ENCODE assay signal across 9 mouse cellular contexts in genomic region chr8:110478576-110478975, GRCm38 (mm10).
DNase-seq lines count a peak whose midpoint lies in the region; ATAC-seq and TF ChIP-seq lines count a peak whose summit lies in the region.
"Had no signal": no experiment of that assay in that cellular context is flagged by ENCODE, and none has a peak within 500 bp of the region (broad histone marks: within the 10 kb centered on the region; RNA-seq: fewer than 3 reads in every experiment).

No protein-coding gene starts in this region.

- H3K27ac ChIP-seq in heart, postnatal 0 days (ENCODE audit: low read depth) = no peak overlapping the region
- no peak overlapping the region for H3K27ac ChIP-seq in midbrain, embryonic 11.5 days (ENCODE audit: low read depth, low read length)
- H3K27ac ChIP-seq: heart, embryonic 13.5 days had no signal

- H3K9ac ChIP-seq in heart, postnatal 0 days (replicated peaks; ENCODE audit: low read depth, low read length) = no peak overlapping the region
- no peak overlapping the region for H3K9ac ChIP-seq in midbrain, embryonic 11.5 days (ENCODE audit: low read length)
- H3K9ac ChIP-seq: heart, embryonic 13.5 days had no signal

- H3K36me3 ChIP-seq in heart, postnatal 0 days (replicated peaks; ENCODE audit: control insufficient read depth, insufficient read depth, low read length) = no peaks in the 10 kb centered on the region
- no peaks in the 10 kb centered on the region for H3K36me3 ChIP-seq in midbrain, embryonic 11.5 days (ENCODE audit: control insufficient read depth, insufficient read depth, low read length)
- H3K36me3 ChIP-seq: heart, embryonic 13.5 days had no signal

- DNase-seq in heart, postnatal 0 days (ENCODE audit: low spot score) = peak; percentile 17
- DNase-seq in heart, postnatal 25 days (ENCODE audit: low spot score) = no peak
- peak; percentile 14 for DNase-seq in 416B (ENCODE audit: low read depth)
- peak; percentile 33 to 52 for DNase-seq in frontal cortex, postnatal 25 days (ENCODE audit: low spot score in 2 of 2)
- peak; percentile 85 for DNase-seq in midbrain, embryonic 11.5 days (ENCODE audit: low spot score, missing footprints)
- no peak for DNase-seq in urinary bladder, postnatal 36 days (ENCODE audit: low spot score in 2 of 2)
- DNase-seq in heart, adult 9 months (ENCODE audit: low spot score in 2 of 2) = no peak

- intact Hi-C loops in heart, postnatal 25 days (cut with DNase I) = loop anchor here (2.0 to 5.0 kb wide), 2 partner anchors 334 to 346 kb away; no protein-coding TSS in a partner anchor

- no peak overlapping the region for H3K4me2 ChIP-seq in heart, postnatal 0 days (ENCODE audit: low read depth, low read length)
- 0 out of 2 replicates have a peak overlapping the region, but pooled peaks have one; percentile 4 for H3K4me2 ChIP-seq in midbrain, embryonic 11.5 days
- H3K4me2 ChIP-seq: heart, embryonic 13.5 days had no signal

- no peaks in the 10 kb centered on the region for H3K27me3 ChIP-seq in heart, postnatal 0 days (ENCODE audit: control insufficient read depth, insufficient read depth, low read length)
- H3K27me3 ChIP-seq in midbrain, embryonic 11.5 days (ENCODE audit: control insufficient read depth, insufficient read depth, low read length) = no peaks in the 10 kb centered on the region
- H3K27me3 ChIP-seq: heart, embryonic 13.5 days had no signal

- no peaks in the 10 kb centered on the region for H3K9me3 ChIP-seq in heart, postnatal 0 days (replicated peaks; ENCODE audit: control insufficient read depth, low read length)
- no peaks in the 10 kb centered on the region for H3K9me3 ChIP-seq in midbrain, embryonic 11.5 days (ENCODE audit: control insufficient read depth, low read length)
- H3K9me3 ChIP-seq: heart, embryonic 13.5 days had no signal

- peak; percentile 45 for TF ChIP-seq CTCF in heart, postnatal 0 days (IDR thresholded peaks at IDR 0.05; ENCODE audit: low read depth)

- H3K4me1 ChIP-seq in heart, postnatal 0 days (ENCODE audit: control insufficient read depth, insufficient read depth) = no peaks in the 10 kb centered on the region
- H3K4me1 ChIP-seq in midbrain, embryonic 11.5 days (ENCODE audit: control insufficient read depth, insufficient read depth, low read length) = 0 out of 2 replicates have a peak, but pooled peaks cover 3% of the 10 kb centered on the region
- H3K4me1 ChIP-seq: heart, embryonic 13.5 days had no signal

- ATAC-seq in heart, postnatal 0 days (ENCODE audit: insufficient read depth, low read depth) = no peak
- ATAC-seq in cerebellum, adult (ENCODE audit: insufficient number of reproducible peaks, low FRiP score, low TSS enrichment) = peak; percentile 87
- no peak for ATAC-seq in midbrain, embryonic 11.5 days (ENCODE audit: low FRiP score)

- H3K4me3 ChIP-seq in heart, postnatal 0 days (ENCODE audit: low read depth, low read length) = no peak overlapping the region
- no peak overlapping the region for H3K4me3 ChIP-seq in midbrain, embryonic 11.5 days (ENCODE audit: low read depth, low read length)
- H3K4me3 ChIP-seq: heart, embryonic 13.5 days had no signal

- 41% methylated on average over 6 of the region's 6 CpGs for WGBS in heart, postnatal 0 days
- WGBS in midbrain, embryonic 11.5 days = 26% methylated on average over 6 of the region's 6 CpGs

- no peak for TF ChIP-seq EP300 in heart, postnatal 0 days (IDR thresholded peaks at IDR 0.05; ENCODE audit: low read depth)

Comparison
In these comparisons a context has a peak if more than half of its experiments do, and no peak if none do; other contexts are left out.
1. DNase-seq: peak in heart, postnatal 0 days (single experiment), 416B (single experiment), frontal cortex, postnatal 25 days (2 of 2) and midbrain, embryonic 11.5 days (single experiment); none in heart, postnatal 25 days (single experiment), urinary bladder, postnatal 36 days (0 of 2) and heart, adult 9 months (0 of 2).